Mouse (Mus musculus) activated CD4-positive, CD25-positive, alpha-beta regulatory T cell, adult 4 months (primary cell): Measurements from ENCODE around the gene Nrxn2. TPM values are rescaled to one million over a fixed set of nuclear protein-coding genes. Genes with fewer than 3 reads are reported as not detected.

Experiments used
- ATAC-seq: one replicate; pipeline ENCODE4 v1.8.0; 2017
- polyA plus RNA-seq, 2 experiments: library from polyadenylated mRNA; unstranded; fragments of 100-300 nt; shearing (Covaris generic); gene quantifications; one replicate each; pipeline ENCODE4 v1.2.1; 2017

The Nrxn2 gene
- polyA plus RNA-seq, 2 experiments from 2014 or later = 0.16 TPM; not detected in 1

GRCm38 (mm10) chr19:6494504-6495170 is 76.1 kb downstream of the Nrxn2 start:
- no peak for ATAC-seq

- ATAC-seq = no peak
Observed at GRCm38 (mm10) chr19:6495714-6496113, 77.2 kb downstream of the Nrxn2 start.

- ATAC-seq = no peak
Observed at GRCm38 (mm10) chr19:6496462-6497149, 78.1 kb downstream of the Nrxn2 start.

GRCm38 (mm10) chr19:6497150-6497801 is 78.7 kb downstream of the Nrxn2 start:
- ATAC-seq = no peak

- ATAC-seq = no peak
Observed at GRCm38 (mm10) chr19:6497803-6498202, 79.3 kb downstream of the Nrxn2 start.

GRCm38 (mm10) chr19:6498350-6499131 is 80.0 kb downstream of the Nrxn2 start:
- ATAC-seq = no peak

GRCm38 (mm10) chr19:6499860-6500635 is 81.5 kb downstream of the Nrxn2 start:
- no peak for ATAC-seq

- ATAC-seq = no peak
Observed at GRCm38 (mm10) chr19:6500636-6501025, 82.1 kb downstream of the Nrxn2 start.

GRCm38 (mm10) chr19:6502035-6502541 is 83.6 kb downstream of the Nrxn2 start:
- ATAC-seq = no peak

GRCm38 (mm10) chr19:6502543-6503319 is 84.2 kb downstream of the Nrxn2 start:
- no peak for ATAC-seq

- ATAC-seq = no peak
Observed at GRCm38 (mm10) chr19:6503926-6504655, 85.6 kb downstream of the Nrxn2 start.

GRCm38 (mm10) chr19:6504656-6505045 is 86.1 kb downstream of the Nrxn2 start:
- ATAC-seq = no peak

- no peak for ATAC-seq
Observed at GRCm38 (mm10) chr19:6507393-6507792, 88.9 kb downstream of the Nrxn2 start.

- ATAC-seq = no peak
Observed at GRCm38 (mm10) chr19:6509881-6510280, 91.3 kb downstream of the Nrxn2 start.

- no peak for ATAC-seq
Observed at GRCm38 (mm10) chr19:6510546-6510945, 92.0 kb downstream of the Nrxn2 start.

- no peak for ATAC-seq
Observed at GRCm38 (mm10) chr19:6513389-6514139, 95.0 kb downstream of the Nrxn2 start.

GRCm38 (mm10) chr19:6514940-6515339 is 96.4 kb downstream of the Nrxn2 start:
- ATAC-seq = no peak

- ATAC-seq = no peak
Observed at GRCm38 (mm10) chr19:6515448-6515847, 96.9 kb downstream of the Nrxn2 start.

- ATAC-seq = no peak
Observed at GRCm38 (mm10) chr19:6516153-6516552, 97.6 kb downstream of the Nrxn2 start.

GRCm38 (mm10) chr19:6518601-6519000 is 100.1 kb downstream of the Nrxn2 start:
- no peak for ATAC-seq
